Comparison of ENCODE assay signal across 8 mouse cellular contexts in the genomic region with DNA sequence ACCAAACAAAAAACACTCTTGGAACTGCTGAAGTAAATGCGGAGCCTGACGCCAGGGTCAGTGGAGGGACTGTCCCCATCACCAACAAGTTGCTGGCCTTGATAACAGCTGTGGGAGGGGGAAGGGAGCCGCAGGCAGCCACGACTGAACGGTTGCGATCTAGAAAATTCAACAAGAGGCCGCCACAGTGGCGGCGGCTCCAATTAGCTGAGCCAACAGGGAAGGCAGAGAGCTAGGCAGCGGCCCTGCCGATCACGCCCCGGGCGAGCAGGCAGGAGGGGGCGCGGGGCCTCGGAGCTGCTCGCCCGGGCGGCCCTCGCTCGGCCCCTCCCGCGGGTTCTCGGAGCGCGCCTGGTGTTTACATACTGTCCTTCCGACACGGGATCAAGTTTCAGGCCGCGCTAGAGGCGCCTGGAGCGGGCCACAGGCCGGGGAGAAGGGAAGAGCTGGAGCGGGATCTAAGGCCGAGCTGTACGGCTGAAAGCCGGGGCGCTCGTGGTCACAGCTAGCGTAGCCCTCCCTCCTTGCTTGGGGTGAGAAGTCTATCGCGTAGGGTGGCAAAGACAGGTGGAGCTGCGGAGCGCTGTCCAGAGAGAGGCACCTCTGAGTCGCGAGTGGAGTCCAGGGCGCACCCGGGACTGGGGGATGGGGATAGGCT. TPM values are rescaled to one million over a fixed set of nuclear protein-coding genes. Genes with fewer than 3 reads are reported as not detected.
DNase-seq lines count a peak whose midpoint lies in the region; ATAC-seq lines count a peak whose summit lies in the region.

No protein-coding gene starts in this region.

- WGBS in embryonic facial prominence, embryonic 15.5 days = 2% methylated on average over 35 of the region's 49 CpGs

- no peak overlapping the region for H3K9ac ChIP-seq in embryonic facial prominence, embryonic 15.5 days

- peaks cover 52% of the 10 kb centered on the region for H3K4me1 ChIP-seq in embryonic facial prominence, embryonic 15.5 days

- H3K4me2 ChIP-seq in embryonic facial prominence, embryonic 15.5 days (replicated peaks) = peak overlapping the region; percentile 71

- intact Hi-C loops in heart, postnatal 14 days (cut with DNase I) = loop anchor here (5.0 kb wide), 1 partner anchor 131 kb away; no protein-coding TSS in a partner anchor

- peak overlapping the region; percentile 58 for H3K27ac ChIP-seq in embryonic facial prominence, embryonic 15.5 days (replicated peaks)

- ATAC-seq in embryonic facial prominence, embryonic 15.5 days (ENCODE audit: insufficient number of reproducible peaks, low FRiP score, low TSS enrichment, low read depth) = peak; percentile 16; the same call in 1 of the 2 replicates

- no peaks in the 10 kb centered on the region for H3K36me3 ChIP-seq in embryonic facial prominence, embryonic 15.5 days

- H3K4me3 ChIP-seq in embryonic facial prominence, embryonic 15.5 days (replicated peaks) = peak overlapping the region; percentile 32

- DNase-seq in spleen, adult 18-20 months = peak; percentile 25 to 41
- DNase-seq in spleen, adult 12 weeks (ENCODE audit: low spot score) = no peak
- peak; percentile 62 to 66 for DNase-seq in heart, postnatal 14 days
- peak; percentile 58 for DNase-seq in liver
- DNase-seq in neural tube, embryonic 10.5 days (ENCODE audit: extremely low spot score, low spot score) = peak; percentile 74
- DNase-seq in right cerebral cortex, adult 18-20 months = no peak
- no peak for DNase-seq in layer of hippocampus, postnatal 36 days

- no peaks in the 10 kb centered on the region for H3K9me3 ChIP-seq in embryonic facial prominence, embryonic 15.5 days (replicated peaks)

- H3K27me3 ChIP-seq in embryonic facial prominence, embryonic 15.5 days = peaks cover 85% of the 10 kb centered on the region

RNA-seq across cellular contexts. Expression of a gene that starts 26.8 kb away (rescaled TPM):
- polyA plus RNA-seq in embryonic facial prominence, embryonic 15.5 days (2015; fragmentation: Nextera tagmentation; extraction: Ambion mirVana) = 13.9 and 14.5 TPM in 2 replicates
- total RNA-seq in heart, postnatal 14 days (2021) = 10 to 100 TPM; 24.4 to 25.8 TPM
- 10 to 100 TPM; 16.9 to 19.3 TPM for total RNA-seq in layer of hippocampus, postnatal 36 days (2021)

Comparison
In these comparisons a context has a peak if more than half of its experiments do, and no peak if none do; other contexts are left out.
1. DNase-seq: peak in spleen, adult 18-20 months (2 of 2), heart, postnatal 14 days (2 of 2), liver (single experiment) and neural tube, embryonic 10.5 days (single experiment); none in spleen, adult 12 weeks (single experiment), right cerebral cortex, adult 18-20 months (single experiment) and layer of hippocampus, postnatal 36 days (0 of 2).